Mouse (Mus musculus) inflammation-experienced regulatory T-cells, adult 6 months (primary cell): ENCODE data around the gene Cpsf7. TPM values are rescaled to one million over a fixed set of nuclear protein-coding genes. Genes with fewer than 3 reads are reported as not detected.
A peak's percentile ranks its signal among the peaks of the same experiment; 100 is the strongest.
"Not testable (repeated sequence)": the region's sequence is repeated elsewhere in the genome, so short reads cannot be mapped to it uniquely, and the experiment has no call there.

Experiments
- ATAC-seq: one replicate; pipeline ENCODE4 v1.8.0; 2017
- polyA plus RNA-seq, 3 experiments: library from polyadenylated mRNA; unstranded; fragments of 100-300 nt; shearing (Covaris generic); gene quantifications; one replicate each; pipeline ENCODE4 v1.2.1; 2017

Cpsf7 gene
- polyA plus RNA-seq = 10 to 100 TPM; 44.3 to 78.6 (median 67.6) TPM

GRCm38 (mm10) chr19:10525106-10525901 lies at the start of gene Cpsf7:
Gene Cpsf7, plus strand, starts transcription at chr19:10525266.
- ATAC-seq = peak; percentile 81

- no peak for ATAC-seq
These were observed 45.5 kb upstream of the Cpsf7 start for GRCm38 (mm10) chr19:10479541-10479940.

- ATAC-seq = no peak
These were observed 42.4 kb upstream of the Cpsf7 start, which contains the start of gene Ppp1r32 for GRCm38 (mm10) chr19:10482703-10483102. Gene Ppp1r32, minus strand, starts transcription at chr19:10482928.

GRCm38 (mm10) chr19:10486264-10486738 lies 38.8 kb upstream of the Cpsf7 start:
- ATAC-seq = no peak

GRCm38 (mm10) chr19:10495670-10496069 lies 29.4 kb upstream of the Cpsf7 start:
- ATAC-seq = no peak

- no peak for ATAC-seq
These were observed 28.1 kb upstream of the Cpsf7 start for GRCm38 (mm10) chr19:10496976-10497375.

- no peak for ATAC-seq
These were observed 27.4 kb upstream of the Cpsf7 start for GRCm38 (mm10) chr19:10497512-10498160.

- ATAC-seq = no peak
These were observed 24.5 kb upstream of the Cpsf7 start for GRCm38 (mm10) chr19:10500581-10500980.

GRCm38 (mm10) chr19:10502571-10502970 lies 22.5 kb upstream of the Cpsf7 start:
- no peak for ATAC-seq

GRCm38 (mm10) chr19:10510759-10511330 lies 14.2 kb upstream of the Cpsf7 start:
- no peak for ATAC-seq

- ATAC-seq = no peak
These were observed 4.7 kb upstream of the Cpsf7 start for GRCm38 (mm10) chr19:10520355-10520754.

- ATAC-seq = no peak
These were observed 3.1 kb upstream of the Cpsf7 start for GRCm38 (mm10) chr19:10521926-10522325.

- ATAC-seq = no peak
These were observed 1.5 kb upstream of the Cpsf7 start for GRCm38 (mm10) chr19:10523483-10524080.

- no peak for ATAC-seq
These were observed 321 bp upstream of the Cpsf7 start for GRCm38 (mm10) chr19:10524784-10525105.

- peak; percentile 27 for ATAC-seq
These were observed 844 bp downstream of the Cpsf7 start, which contains the start of gene Sdhaf2 for GRCm38 (mm10) chr19:10525910-10526309. Gene Sdhaf2, minus strand, starts transcription at chr19:10526142.

GRCm38 (mm10) chr19:10530082-10530481 lies 5.0 kb downstream of the Cpsf7 start:
- no peak for ATAC-seq

GRCm38 (mm10) chr19:10539454-10539853 lies 14.4 kb downstream of the Cpsf7 start:
- no peak for ATAC-seq

GRCm38 (mm10) chr19:10555624-10556510 lies 30.8 kb downstream of the Cpsf7 start, which contains the start of gene Tmem216:
Gene Tmem216, minus strand, starts transcription at chr19:10556238.
- ATAC-seq = peak; percentile 99

GRCm38 (mm10) chr19:10557001-10557400 lies 31.9 kb downstream of the Cpsf7 start:
- ATAC-seq = no peak

- ATAC-seq = no peak
These were observed 32.4 kb downstream of the Cpsf7 start for GRCm38 (mm10) chr19:10557430-10557829.

GRCm38 (mm10) chr19:10557837-10558375 lies 32.8 kb downstream of the Cpsf7 start:
- not testable (repeated sequence) for ATAC-seq

- no peak for ATAC-seq
These were observed 35.0 kb downstream of the Cpsf7 start for GRCm38 (mm10) chr19:10560108-10560507.
